Mouse (Mus musculus) lung, postnatal 0 days (tissue): ENCODE data around the gene 1810024B03Rik. TPM values are rescaled to one million over a fixed set of nuclear protein-coding genes. Genes with fewer than 3 reads are reported as not detected.

Source experiments
- ATAC-seq: fragments of 200-750 bp; cut with Nextera tagmentation; 2 replicates; pipeline ENCODE4 v1.8.0; 2017; ENCODE audit warnings: moderate library complexity
- DNase-seq: peaks from one replicate; pipeline ENCODE4 v3.0.0-alpha.2; 2016; ENCODE audit warnings: low spot score
- H3K27ac ChIP-seq: fragments of 300-500 bp; sonication (generic); 2 replicates; pipeline ENCODE4 v1.5.1; 2014; ENCODE audit warnings: antibody characterized with exemption, mild to moderate bottlenecking, low read length, mixed read lengths
- H3K27me3 ChIP-seq: fragments of 300-500 bp; sonication (generic); replicated peaks from 2 replicates; pipeline ENCODE4 v1.6.1; 2014; ENCODE audit warnings: low read length, mixed read lengths; ENCODE audit not compliant: insufficient read depth
- H3K36me3 ChIP-seq: fragments of 300-500 bp; sonication (generic); 2 replicates; pipeline ENCODE4 v1.6.1; 2014; ENCODE audit warnings: low read length, mixed read lengths; ENCODE audit not compliant: insufficient read depth
- H3K4me1 ChIP-seq: fragments of 300-500 bp; sonication (generic); 2 replicates; pipeline ENCODE4 v1.6.1; 2014; ENCODE audit warnings: antibody characterized with exemption, low read depth, low read length, mixed read lengths; ENCODE audit not compliant: insufficient read depth
- H3K4me2 ChIP-seq: fragments of 300-500 bp; sonication (generic); replicated peaks from 2 replicates; pipeline ENCODE4 v1.6.1; 2014; ENCODE audit warnings: low read depth, mild to moderate bottlenecking, low read length, moderate library complexity, mixed read lengths
- H3K4me3 ChIP-seq: fragments of 300-500 bp; sonication (generic); 2 replicates; pipeline ENCODE4 v1.5.1; 2014; ENCODE audit warnings: low read depth, low read length
- H3K9ac ChIP-seq: fragments of 300-500 bp; sonication (generic); replicated peaks from 2 replicates; pipeline ENCODE4 v1.6.1; 2014; ENCODE audit warnings: low read depth, mild to moderate bottlenecking
- H3K9me3 ChIP-seq: fragments of 300-500 bp; sonication (generic); 2 replicates; pipeline ENCODE4 v1.6.1; 2016; ENCODE audit warnings: low read length, mixed read lengths
- CTCF ChIP-seq: IDR thresholded peaks from 2 replicates; pipeline ENCODE4 v1.5.1; 2016; ENCODE audit warnings: antibody characterized with exemption, mild to moderate bottlenecking
- EP300 ChIP-seq: IDR thresholded peaks from 2 replicates; pipeline ENCODE4 v1.6.1; 2016; ENCODE audit warnings: antibody characterized with exemption, mild to moderate bottlenecking, control low read depth
- WGBS: fragments of 180-500 bp; shearing (Covaris S2); extraction: QIAGEN DNeasy Blood & Tissue Kit; methylation state at CpG from one replicate; pipeline ENCODE4 v1.1.7; 2014; 5-methylcytosine and 5-hydroxymethylcytosine counted together
- polyA plus RNA-seq: library from polyadenylated mRNA; unstranded; fragments of >200 nt; fragmentation: Nextera tagmentation; extraction: Ambion mirVana; gene quantifications from 2 replicates; pipeline ENCODE4 v1.2.1, GENCODE M21; 2015

The 1810024B03Rik gene
- polyA plus RNA-seq = 1.9 and 2.0 TPM in 2 replicates

DNA sequence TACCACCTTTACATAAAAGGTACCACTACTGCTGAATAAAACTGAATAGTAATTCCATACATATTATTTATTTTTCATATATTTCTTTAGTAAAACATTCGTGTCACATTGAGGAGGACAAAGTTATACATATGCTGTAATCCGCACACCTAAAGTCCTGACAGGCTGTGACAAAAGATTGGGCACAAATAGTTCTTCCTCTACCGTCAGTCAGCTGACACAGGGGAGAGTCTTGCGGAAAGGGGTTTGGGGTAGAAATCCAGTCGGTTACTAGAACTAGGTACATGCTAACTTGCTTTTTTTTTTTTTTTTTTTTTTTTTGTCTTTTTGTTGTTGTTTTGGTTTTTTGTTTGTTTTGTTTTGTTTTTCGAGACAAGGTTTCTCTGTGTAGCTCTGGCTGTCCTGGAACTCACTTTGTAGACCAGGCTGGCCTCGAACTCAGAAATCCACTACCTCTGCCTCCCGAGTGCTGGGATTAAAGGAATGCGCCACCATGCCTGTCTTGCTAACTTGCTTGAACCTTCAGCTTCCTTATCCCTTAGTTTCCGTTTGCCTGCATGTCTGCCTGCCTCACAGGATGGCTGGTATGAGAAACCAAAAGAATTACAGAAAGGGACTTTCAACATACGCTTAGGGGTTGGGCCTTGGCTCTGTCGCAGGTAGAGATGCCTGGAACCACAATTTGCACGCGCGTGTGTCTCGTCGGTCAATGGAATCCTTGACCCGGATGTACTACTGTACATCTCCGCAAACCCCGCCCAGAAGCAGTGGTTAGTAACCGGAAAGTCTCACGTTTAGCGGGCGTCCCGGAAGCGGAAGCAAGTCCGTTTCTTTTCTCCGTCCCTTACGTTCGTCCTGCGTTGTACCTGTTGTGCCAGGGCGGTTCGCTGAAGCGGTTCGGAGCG, at the start of gene 1810024B03Rik, which contains the start of gene Snrnp200:
Gene 1810024B03Rik (minus strand): TSS at position 734 of the 905 bp plus-strand sequence.
Gene Snrnp200 (plus strand): TSS at position 840 of the 905 bp plus-strand sequence.
- peaks cover 6% of the 10 kb centered on the region; the same call in 1 of the 2 replicates for H3K4me1 ChIP-seq
- H3K36me3 ChIP-seq = 0 out of 2 replicates have a peak, but pooled peaks cover 11% of the 10 kb centered on the region
- 9% methylated on average over 36 of the region's 36 CpGs for whole genome bisulfite sequencing
- H3K27me3 ChIP-seq = no peaks in the 10 kb centered on the region
- ATAC-seq (peak; percentile 99), DNase-seq (peak; percentile 99)
- H3K9ac ChIP-seq = peak within 1 kb of the TSS; percentile 78
- no peak for TF ChIP-seq CTCF
- H3K9me3 ChIP-seq = no peaks in the 10 kb centered on the region
- peak within 1 kb of the TSS; percentile 78 for H3K4me3 ChIP-seq
- peak within 1 kb of the TSS; percentile 62 for H3K4me2 ChIP-seq
- peak within 1 kb of the TSS; percentile 73 for H3K27ac ChIP-seq

DNA sequence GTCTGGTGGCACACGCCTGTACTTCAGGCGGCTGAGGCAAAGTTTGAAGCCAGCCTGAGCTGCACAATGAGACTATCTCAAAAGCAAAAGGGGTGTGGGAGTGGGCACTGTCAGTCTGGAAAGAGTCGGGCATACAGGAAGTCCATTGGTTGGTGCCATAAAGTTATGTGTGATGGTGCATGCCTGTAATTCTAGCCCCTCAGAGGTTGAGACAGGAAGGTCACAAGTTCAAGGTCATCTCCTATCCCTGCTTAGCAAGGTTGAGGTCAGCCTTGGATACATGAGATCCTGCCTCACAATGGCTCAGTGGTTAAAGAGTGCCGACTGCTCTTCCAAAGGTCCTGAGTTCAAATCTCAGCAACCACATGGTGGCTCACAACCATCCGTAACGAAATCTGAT, 47.2 kb upstream of the 1810024B03Rik start:
- TF ChIP-seq EP300 (no peak), CTCF (no peak)
- ATAC-seq (no peak), DNase-seq (no peak)
- WGBS = 82% methylated on average over 6 of the region's 6 CpGs
- Histone ChIP-seq H3K4me3 (no peak overlapping the region), H3K27me3 (no peaks in the 10 kb centered on the region), H3K4me2 (no peak overlapping the region), H3K4me1 (no peaks in the 10 kb centered on the region), H3K9me3 (no peaks in the 10 kb centered on the region), H3K9ac (no peak overlapping the region), H3K27ac (no peak overlapping the region), H3K36me3 (peaks cover 16% of the 10 kb centered on the region; the same call in 1 of the 2 replicates)

- Histone ChIP-seq H3K9ac (no peak overlapping the region), H3K9me3 (no peaks in the 10 kb centered on the region), H3K27me3 (no peaks in the 10 kb centered on the region), H3K36me3 (peaks cover 16% of the 10 kb centered on the region; the same call in 1 of the 2 replicates), H3K4me2 (no peak overlapping the region), H3K4me1 (no peaks in the 10 kb centered on the region), H3K27ac (no peak overlapping the region), H3K4me3 (no peak overlapping the region)
- TF ChIP-seq EP300 (no peak), CTCF (no peak)
- WGBS = 86% methylated on average over 3 of the region's 3 CpGs
- ATAC-seq (no peak), DNase-seq (no peak)
Observed at GRCm38 (mm10) chr2:127254604-127255134, 46.6 kb upstream of the 1810024B03Rik start.

DNA sequence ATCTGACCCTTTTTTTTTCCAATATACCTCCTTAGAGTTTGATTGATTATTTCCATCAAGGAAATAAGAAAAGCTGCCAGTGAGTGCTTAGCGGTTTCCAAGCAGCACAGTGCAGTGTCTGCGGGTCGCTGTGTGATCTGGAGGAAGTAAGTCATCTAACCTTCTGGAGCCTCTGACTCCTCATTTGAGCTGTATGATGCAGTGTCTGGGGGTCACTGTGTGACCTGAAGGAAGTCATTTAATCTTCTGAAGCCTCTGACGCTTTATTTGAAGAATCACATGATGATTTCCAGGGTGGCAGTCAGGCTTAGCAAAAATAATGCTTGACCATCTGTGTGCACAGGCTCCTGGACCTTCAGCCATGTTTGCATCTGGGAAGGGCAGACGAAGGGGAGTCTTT, 44.7 kb upstream of the 1810024B03Rik start:
- H3K27ac ChIP-seq = no peak overlapping the region

GRCm38 (mm10) chr2:127251880-127252527, 43.9 kb upstream of the 1810024B03Rik start:
- Histone ChIP-seq H3K4me3 (no peak overlapping the region), H3K36me3 (peaks cover 3% of the 10 kb centered on the region; the same call in 1 of the 2 replicates), H3K27ac (no peak overlapping the region), H3K9ac (no peak overlapping the region), H3K27me3 (no peaks in the 10 kb centered on the region), H3K4me2 (no peak overlapping the region), H3K4me1 (peaks cover 6% of the 10 kb centered on the region; the same call in 1 of the 2 replicates), H3K9me3 (no peaks in the 10 kb centered on the region)
- ATAC-seq (no peak), DNase-seq (no peak)
- 55% methylated on average over 3 of the region's 3 CpGs for WGBS
- TF ChIP-seq EP300 (no peak), CTCF (no peak)

More for the DNA sequence above, 44.7 kb upstream of the 1810024B03Rik start:
- H3K27me3 ChIP-seq = no peaks in the 10 kb centered on the region
- no peak for TF ChIP-seq CTCF
- no peak for TF ChIP-seq EP300
- WGBS = 52% methylated on average over 5 of the region's 5 CpGs
- no peak overlapping the region for H3K4me3 ChIP-seq
- no peaks in the 10 kb centered on the region for H3K9me3 ChIP-seq
- DNase-seq (no peak), ATAC-seq (no peak)
- peaks cover 10% of the 10 kb centered on the region; the same call in 1 of the 2 replicates for H3K36me3 ChIP-seq
- 0 out of 2 replicates have a peak, but pooled peaks cover 5% of the 10 kb centered on the region for H3K4me1 ChIP-seq
- H3K4me2 ChIP-seq = no peak overlapping the region
- H3K9ac ChIP-seq = no peak overlapping the region

GRCm38 (mm10) chr2:127251457-127251856, 43.4 kb upstream of the 1810024B03Rik start:
- ATAC-seq (no peak), DNase-seq (no peak)
- Histone ChIP-seq H3K27me3 (no peaks in the 10 kb centered on the region), H3K9me3 (no peaks in the 10 kb centered on the region), H3K27ac (no peak overlapping the region), H3K9ac (no peak overlapping the region), H3K36me3 (no peaks in the 10 kb centered on the region), H3K4me2 (no peak overlapping the region), H3K4me1 (peaks cover 9% of the 10 kb centered on the region; the same call in 1 of the 2 replicates), H3K4me3 (no peak overlapping the region)
- no peak for TF ChIP-seq EP300
- no peak for TF ChIP-seq CTCF
- WGBS = 59% methylated on average over 3 of the region's 3 CpGs
